Mouse (Mus musculus): ENCODE measurements around the gene Cmtm6. TPM values are rescaled to one million over a fixed set of nuclear protein-coding genes. Genes with fewer than 3 reads are reported as not detected.

Gene Cmtm6
- polyA plus RNA-seq (2012; rRNA removed) = 72.4 and 76.2 TPM in 2 replicates

GRCm38 (mm10) chr9:114731011-114731755 is at the start of gene Cmtm6:
Gene Cmtm6 (plus strand): TSS chr9:114731116.
- Histone ChIP-seq H3K4me1 (replicated peaks; ENCODE audit: control insufficient read depth, insufficient read depth, low read length) (peaks cover 13% of the 10 kb centered on the region), H3K36me3 (ENCODE audit: control insufficient read depth, insufficient read depth, low read length) (no peaks in the 10 kb centered on the region), H3K4me3 (ENCODE audit: control insufficient read depth, insufficient read depth, low read length) (peak within 1 kb of the TSS; percentile 87), H3K27ac (ENCODE audit: control insufficient read depth, insufficient read depth, low read length) (peak within 1 kb of the TSS; percentile 73), H3K27me3 (ENCODE audit: control insufficient read depth, insufficient read depth, low read length) (no peaks in the 10 kb centered on the region)
- peak; percentile 77; the same call in 1 of the 2 replicates for TF ChIP-seq CTCF (IDR thresholded peaks at IDR 0.05; ENCODE audit: borderline replicate concordance, control insufficient read depth, extremely low read depth, insufficient read depth, low read length, poor library complexity)
- TF ChIP-seq POLR2A (IDR thresholded peaks at IDR 0.05; ENCODE audit: control insufficient read depth, extremely low read depth, insufficient read depth, low read length, poor library complexity) = peak; percentile 79
- DNase-seq = peak; percentile 99
- WGBS = under 1% methylated on average over 53 of the region's 53 CpGs

GRCm38 (mm10) chr9:114682193-114682592 is 48.7 kb upstream of the Cmtm6 start:
- Histone ChIP-seq H3K36me3 (ENCODE audit: control insufficient read depth, insufficient read depth, low read length) (no peaks in the 10 kb centered on the region), H3K4me3 (ENCODE audit: control insufficient read depth, insufficient read depth, low read length) (no peak overlapping the region), H3K4me1 (replicated peaks; ENCODE audit: control insufficient read depth, insufficient read depth, low read length) (no peaks in the 10 kb centered on the region), H3K27me3 (ENCODE audit: control insufficient read depth, insufficient read depth, low read length) (no peaks in the 10 kb centered on the region), H3K27ac (ENCODE audit: control insufficient read depth, insufficient read depth, low read length) (no peak overlapping the region)
- DNase-seq = no peak
- WGBS = 50% methylated on average over 4 of the region's 4 CpGs
- TF ChIP-seq CTCF (IDR thresholded peaks at IDR 0.05; ENCODE audit: borderline replicate concordance, control insufficient read depth, extremely low read depth, insufficient read depth, low read length, poor library complexity) = no peak
- TF ChIP-seq POLR2A (IDR thresholded peaks at IDR 0.05; ENCODE audit: control insufficient read depth, extremely low read depth, insufficient read depth, low read length, poor library complexity) = no peak

- Histone ChIP-seq H3K27me3 (ENCODE audit: control insufficient read depth, insufficient read depth, low read length) (no peaks in the 10 kb centered on the region), H3K4me1 (replicated peaks; ENCODE audit: control insufficient read depth, insufficient read depth, low read length) (peaks cover 15% of the 10 kb centered on the region), H3K27ac (ENCODE audit: control insufficient read depth, insufficient read depth, low read length) (no peak overlapping the region), H3K36me3 (ENCODE audit: control insufficient read depth, insufficient read depth, low read length) (no peaks in the 10 kb centered on the region), H3K4me3 (ENCODE audit: control insufficient read depth, insufficient read depth, low read length) (no peak overlapping the region)
- no peak for DNase-seq
- TF ChIP-seq POLR2A (IDR thresholded peaks at IDR 0.05; ENCODE audit: control insufficient read depth, extremely low read depth, insufficient read depth, low read length, poor library complexity) = no peak
- 87% methylated on average over 7 of the region's 7 CpGs for WGBS
Observed at GRCm38 (mm10) chr9:114686245-114686644, 44.7 kb upstream of the Cmtm6 start.

GRCm38 (mm10) chr9:114687639-114688038 is 43.3 kb upstream of the Cmtm6 start:
- Histone ChIP-seq H3K27me3 (ENCODE audit: control insufficient read depth, insufficient read depth, low read length) (no peaks in the 10 kb centered on the region), H3K4me1 (replicated peaks; ENCODE audit: control insufficient read depth, insufficient read depth, low read length) (peaks cover 15% of the 10 kb centered on the region), H3K4me3 (ENCODE audit: control insufficient read depth, insufficient read depth, low read length) (no peak overlapping the region), H3K36me3 (ENCODE audit: control insufficient read depth, insufficient read depth, low read length) (no peaks in the 10 kb centered on the region), H3K27ac (ENCODE audit: control insufficient read depth, insufficient read depth, low read length) (no peak overlapping the region)
- no peak for DNase-seq
- 89% methylated on average over 13 of the region's 13 CpGs for WGBS
- TF ChIP-seq CTCF (IDR thresholded peaks at IDR 0.05; ENCODE audit: borderline replicate concordance, control insufficient read depth, extremely low read depth, insufficient read depth, low read length, poor library complexity) (no peak), POLR2A (IDR thresholded peaks at IDR 0.05; ENCODE audit: control insufficient read depth, extremely low read depth, insufficient read depth, low read length, poor library complexity) (no peak)

- peak; percentile 68; the same call in 1 of the 2 replicates for TF ChIP-seq POLR2A (IDR thresholded peaks at IDR 0.05; ENCODE audit: control insufficient read depth, extremely low read depth, insufficient read depth, low read length, poor library complexity)
- 0 out of 2 replicates have a peak, but pooled peaks have one; percentile 7 for TF ChIP-seq CTCF (IDR thresholded peaks at IDR 0.05; ENCODE audit: borderline replicate concordance, control insufficient read depth, extremely low read depth, insufficient read depth, low read length, poor library complexity)
- DNase-seq = peak; percentile 97
- H3K36me3 ChIP-seq (ENCODE audit: control insufficient read depth, insufficient read depth, low read length) = no peaks in the 10 kb centered on the region
- no peaks in the 10 kb centered on the region for H3K27me3 ChIP-seq (ENCODE audit: control insufficient read depth, insufficient read depth, low read length)
- peak within 1 kb of the TSS; percentile 70 for H3K4me3 ChIP-seq (ENCODE audit: control insufficient read depth, insufficient read depth, low read length)
- under 1% methylated on average over 57 of the region's 57 CpGs for WGBS
- H3K4me1 ChIP-seq (replicated peaks; ENCODE audit: control insufficient read depth, insufficient read depth, low read length) = peaks cover 15% of the 10 kb centered on the region
- H3K27ac ChIP-seq (ENCODE audit: control insufficient read depth, insufficient read depth, low read length) = no peak within 1 kb of the TSS
Observed at GRCm38 (mm10) chr9:114688252-114688952, 42.5 kb upstream of the Cmtm6 start, which contains the start of gene Dync1li1. Gene Dync1li1 (plus strand): TSS chr9:114688790.

- under 1% methylated on average over 50 of the region's 50 CpGs for WGBS
- Histone ChIP-seq H3K27ac (ENCODE audit: control insufficient read depth, insufficient read depth, low read length) (no peak overlapping the region), H3K36me3 (ENCODE audit: control insufficient read depth, insufficient read depth, low read length) (no peaks in the 10 kb centered on the region), H3K27me3 (ENCODE audit: control insufficient read depth, insufficient read depth, low read length) (no peaks in the 10 kb centered on the region), H3K4me1 (replicated peaks; ENCODE audit: control insufficient read depth, insufficient read depth, low read length) (peaks cover 15% of the 10 kb centered on the region), H3K4me3 (ENCODE audit: control insufficient read depth, insufficient read depth, low read length) (peak overlapping the region; percentile 70)
- TF ChIP-seq POLR2A (IDR thresholded peaks at IDR 0.05; ENCODE audit: control insufficient read depth, extremely low read depth, insufficient read depth, low read length, poor library complexity) = no peak
- no peak for TF ChIP-seq CTCF (IDR thresholded peaks at IDR 0.05; ENCODE audit: borderline replicate concordance, control insufficient read depth, extremely low read depth, insufficient read depth, low read length, poor library complexity)
- no peak for DNase-seq
Observed at GRCm38 (mm10) chr9:114688953-114689407, 41.9 kb upstream of the Cmtm6 start.

Measured in thymus, adult 2 months (tissue).